Mouse (Mus musculus) kidney, postnatal 10 days (tissue): ENCODE data around the gene Rpa1.

ENCODE experiments used
- DNase-seq: peaks from one replicate; pipeline ENCODE4 v3.0.0; 2021; ENCODE audit warnings: mixed read lengths

Gene Rpa1

GRCm38 (mm10) chr11:75261730-75262129 lies 86.4 kb downstream of the Rpa1 start:
- no peak for DNase-seq

GRCm38 (mm10) chr11:75261016-75261415 lies 87.1 kb downstream of the Rpa1 start:
- no peak for DNase-seq

GRCm38 (mm10) chr11:75259996-75260561 lies 88.0 kb downstream of the Rpa1 start:
- peak; percentile 50 for DNase-seq

- DNase-seq = no peak
Measured at GRCm38 (mm10) chr11:75259416-75259815, 88.7 kb downstream of the Rpa1 start.

- no peak for DNase-seq
Measured at GRCm38 (mm10) chr11:75257056-75257648, 91.0 kb downstream of the Rpa1 start.

GRCm38 (mm10) chr11:75255330-75255729 lies 92.8 kb downstream of the Rpa1 start:
- peak; percentile 65 for DNase-seq

- DNase-seq = peak; percentile 73
Measured at GRCm38 (mm10) chr11:75254252-75254912, 93.7 kb downstream of the Rpa1 start.

GRCm38 (mm10) chr11:75251557-75252070 lies 96.5 kb downstream of the Rpa1 start:
- DNase-seq = no peak

- no peak for DNase-seq
Measured at GRCm38 (mm10) chr11:75251006-75251512, 97.1 kb downstream of the Rpa1 start.

GRCm38 (mm10) chr11:75249588-75249987 lies 98.5 kb downstream of the Rpa1 start:
- DNase-seq = no peak
